Comparison of ENCODE assay signal across 8 mouse cellular contexts in the genomic region with DNA sequence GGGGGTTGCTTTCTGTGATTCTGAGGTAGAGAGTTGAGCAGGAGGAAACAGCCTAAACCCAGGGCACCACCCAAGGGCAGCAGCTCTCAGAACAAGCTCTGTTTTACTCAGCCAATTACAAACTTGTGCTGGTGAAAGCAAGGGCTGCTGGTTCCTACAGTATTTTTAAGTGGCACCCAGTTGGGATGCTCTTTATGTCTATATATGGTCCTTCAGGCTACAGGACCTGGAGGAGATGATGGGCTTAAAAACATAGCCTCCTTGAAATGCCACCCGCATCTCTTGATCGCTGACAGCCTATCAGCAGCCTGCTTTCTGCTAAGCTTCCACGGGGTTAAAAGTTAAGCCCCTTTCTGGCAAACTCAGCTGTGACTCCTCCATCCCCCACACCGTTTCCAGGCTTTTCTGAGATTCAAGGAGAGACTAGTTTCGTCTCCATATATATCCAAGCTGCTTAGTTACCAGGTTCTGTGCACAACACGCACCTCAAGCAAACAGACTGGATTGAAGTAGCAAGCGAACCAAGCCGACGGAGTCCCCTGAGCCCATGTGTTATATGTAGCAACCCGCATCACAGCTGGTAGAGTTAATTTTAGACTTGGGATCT. TPM values are rescaled to one million over a fixed set of nuclear protein-coding genes. Genes with fewer than 3 reads are reported as not detected.
DNase-seq lines count a peak whose midpoint lies in the region; ATAC-seq and TF ChIP-seq lines count a peak whose summit lies in the region.

No protein-coding gene starts in this region.

- no peak for TF ChIP-seq EP300 in liver, postnatal 0 days (IDR thresholded peaks at IDR 0.05; ENCODE audit: low read depth)

- no peak overlapping the region for H3K4me2 ChIP-seq in forebrain, embryonic 11.5 days (ENCODE audit: low read depth, low read length, severe bottlenecking)
- H3K4me2 ChIP-seq in forebrain, embryonic 12.5 days: no peak overlapping the region
- H3K4me2 ChIP-seq in liver, postnatal 0 days (ENCODE audit: low read depth, low read length): no peak overlapping the region

- H3K36me3 ChIP-seq in forebrain, embryonic 11.5 days (ENCODE audit: control insufficient read depth, insufficient read depth, low read length): no peaks in the 10 kb centered on the region
- H3K36me3 ChIP-seq in forebrain, embryonic 12.5 days (replicated peaks): no peaks in the 10 kb centered on the region
- no peaks in the 10 kb centered on the region for H3K36me3 ChIP-seq in E14TG2a.4 (ENCODE audit: insufficient read depth, low read length)
- H3K36me3 ChIP-seq in liver, postnatal 0 days (replicated peaks; ENCODE audit: insufficient read depth, low read length): no peaks in the 10 kb centered on the region

- ATAC-seq in forebrain, embryonic 11.5 days (replicated peaks; ENCODE audit: low FRiP score): peak; percentile 45
- ATAC-seq in forebrain, embryonic 12.5 days (ENCODE audit: low FRiP score): no peak
- no peak for ATAC-seq in liver, postnatal 0 days

- no peak for TF ChIP-seq CTCF in E14TG2a.4 (conservative IDR thresholded peaks at IDR 0.05; ENCODE audit: low read length)
- TF ChIP-seq CTCF in liver, postnatal 0 days (IDR thresholded peaks at IDR 0.05; ENCODE audit: low read depth): no peak

- H3K9ac ChIP-seq in forebrain, embryonic 11.5 days (ENCODE audit: low read length): no peak overlapping the region
- no peak overlapping the region for H3K9ac ChIP-seq in forebrain, embryonic 12.5 days
- no peak overlapping the region for H3K9ac ChIP-seq in liver, postnatal 0 days (replicated peaks)

- H3K27ac ChIP-seq in forebrain, embryonic 11.5 days (ENCODE audit: low read depth, low read length): no peak overlapping the region
- H3K27ac ChIP-seq in forebrain, embryonic 12.5 days: no peak overlapping the region
- no peak overlapping the region for H3K27ac ChIP-seq in liver, postnatal 0 days (ENCODE audit: low read depth)

- no peaks in the 10 kb centered on the region for H3K9me3 ChIP-seq in forebrain, embryonic 11.5 days (ENCODE audit: control insufficient read depth, low read length)
- H3K9me3 ChIP-seq in forebrain, embryonic 12.5 days: no peaks in the 10 kb centered on the region
- H3K9me3 ChIP-seq in E14TG2a.4 (ENCODE audit: low read length): peaks cover 13% of the 10 kb centered on the region; the same call in 1 of the 2 replicates
- H3K9me3 ChIP-seq in liver, postnatal 0 days (ENCODE audit: low read length): no peaks in the 10 kb centered on the region

- DNase-seq in forebrain, embryonic 11.5 days (ENCODE audit: low spot score): no peak
- DNase-seq in heart, adult 8-10 months (ENCODE audit: low spot score): peak; percentile 26
- DNase-seq in mesoderm, embryonic 11.5 days (ENCODE audit: low read depth, low spot score): peak; percentile 20
- no peak for DNase-seq in adrenal gland, postnatal 25 days
- DNase-seq in kidney, adult 11 months: no peak
- DNase-seq in liver, postnatal 0 days: no peak

- H3K4me3 ChIP-seq in forebrain, embryonic 11.5 days (ENCODE audit: low read depth, low read length): no peak overlapping the region
- H3K4me3 ChIP-seq in forebrain, embryonic 12.5 days (replicated peaks): no peak overlapping the region
- H3K4me3 ChIP-seq in E14TG2a.4 (replicated peaks; ENCODE audit: low read length): peak overlapping the region; percentile 24; the same call in 1 of the 2 replicates
- H3K4me3 ChIP-seq in liver, postnatal 0 days (ENCODE audit: low read depth, low read length): no peak overlapping the region

- no peaks in the 10 kb centered on the region for H3K27me3 ChIP-seq in forebrain, embryonic 11.5 days (ENCODE audit: control insufficient read depth, insufficient read depth, low read length)
- H3K27me3 ChIP-seq in forebrain, embryonic 12.5 days: no peaks in the 10 kb centered on the region
- H3K27me3 ChIP-seq in E14TG2a.4 (ENCODE audit: insufficient read depth, low read length): no peaks in the 10 kb centered on the region
- H3K27me3 ChIP-seq in liver, postnatal 0 days (ENCODE audit: insufficient read depth, low read length): no peaks in the 10 kb centered on the region

- no peaks in the 10 kb centered on the region; the same call in 1 of the 2 replicates for H3K4me1 ChIP-seq in forebrain, embryonic 11.5 days (replicated peaks; ENCODE audit: control insufficient read depth, insufficient read depth, low read length)
- peaks cover 20% of the 10 kb centered on the region for H3K4me1 ChIP-seq in forebrain, embryonic 12.5 days
- peaks cover 30% of the 10 kb centered on the region for H3K4me1 ChIP-seq in E14TG2a.4 (replicated peaks; ENCODE audit: low read depth, low read length)
- no peaks in the 10 kb centered on the region for H3K4me1 ChIP-seq in liver, postnatal 0 days (ENCODE audit: insufficient read depth)

- WGBS in forebrain, embryonic 11.5 days: 21% methylated on average over 10 of the region's 10 CpGs
- WGBS in forebrain, embryonic 12.5 days: 20% methylated on average over 10 of the region's 10 CpGs
- 49% methylated on average over 10 of the region's 10 CpGs for WGBS in liver, postnatal 0 days (ENCODE audit: insufficient replicate concordance)

RNA-seq across cellular contexts. Expression of a gene that starts 8.9 kb away (rescaled TPM):
- polyA plus RNA-seq in forebrain, embryonic 11.5 days (2014; fragmentation: Nextera tagmentation; extraction: Ambion mirVana): 19.8 and 22.6 TPM in 2 replicates
- 18.2 and 22.4 TPM in 2 replicates for polyA plus RNA-seq in forebrain, embryonic 12.5 days (2016; fragmentation: Nextera tagmentation; extraction: Ambion mirVana)
- total RNA-seq in heart, adult 8-10 months (2022): 10 to 100 TPM; 17.0 to 25.0 (median 20.9) TPM
- total RNA-seq in adrenal gland, postnatal 25 days (2021): 39.0 and 43.1 TPM in 2 replicates
- 5.3 and 6.2 TPM in 2 replicates for polyA plus RNA-seq in liver, postnatal 0 days (2015; fragmentation: Nextera tagmentation; extraction: Ambion mirVana)

RNA-seq across cellular contexts. Expression of a gene that starts 35.8 kb away (rescaled TPM):
- 101 and 108 TPM in 2 replicates for polyA plus RNA-seq in forebrain, embryonic 11.5 days (2014; fragmentation: Nextera tagmentation; extraction: Ambion mirVana)
- polyA plus RNA-seq in forebrain, embryonic 12.5 days (2016; fragmentation: Nextera tagmentation; extraction: Ambion mirVana): 99.9 and 103 TPM in 2 replicates
- 100 to 1,000 TPM; 199 to 220 (median 209) TPM for total RNA-seq in heart, adult 8-10 months (2022)
- total RNA-seq in adrenal gland, postnatal 25 days (2021): 134 and 146 TPM in 2 replicates
- 35.9 and 42.0 TPM in 2 replicates for polyA plus RNA-seq in liver, postnatal 0 days (2015; fragmentation: Nextera tagmentation; extraction: Ambion mirVana)

RNA-seq across cellular contexts. Expression of a gene that starts 53.1 kb away (rescaled TPM):
- polyA plus RNA-seq in forebrain, embryonic 11.5 days (2014; fragmentation: Nextera tagmentation; extraction: Ambion mirVana): 151 and 153 TPM in 2 replicates
- 139 and 151 TPM in 2 replicates for polyA plus RNA-seq in forebrain, embryonic 12.5 days (2016; fragmentation: Nextera tagmentation; extraction: Ambion mirVana)
- total RNA-seq in heart, adult 8-10 months (2022): 1 to 10 TPM; 1.8 to 2.7 (median 2.4) TPM
- total RNA-seq in adrenal gland, postnatal 25 days (2021): 4.6 and 6.7 TPM in 2 replicates
- polyA plus RNA-seq in liver, postnatal 0 days (2015; fragmentation: Nextera tagmentation; extraction: Ambion mirVana): 44.7 and 46.8 TPM in 2 replicates

Comparison
In these comparisons a context has a peak if more than half of its experiments do, and no peak if none do; other contexts are left out.
1. DNase-seq: peak in heart, adult 8-10 months (single experiment) and mesoderm, embryonic 11.5 days (single experiment); none in forebrain, embryonic 11.5 days (single experiment), adrenal gland, postnatal 25 days (single experiment), kidney, adult 11 months (single experiment) and liver, postnatal 0 days (single experiment).